Mouse (Mus musculus) T-helper 2 cell (primary cell): Measurements from ENCODE around the gene Fam205a1.
"Not testable (repeated sequence)": the region's sequence is repeated elsewhere in the genome, so short reads cannot be mapped to it uniquely, and the experiment has no call there.

ENCODE experiments used
- in situ Hi-C: fragments of 300-600 bp; cut with MboI, MseI; formaldehyde crosslinking; loops from one replicate; pipeline ENCODE4 v1.15.1; 2025; ENCODE audit warnings: high pct_unique_total_duplicates

Gene Fam205a1

GRCm38 (mm10) chr4:42853788-42854187 lies at the start of gene Fam205a1:
Gene Fam205a1, minus strand, starts transcription at chr4:42853888.
- in situ Hi-C loops = not testable (repeated sequence)

- in situ Hi-C loops = no loop called here
Observed at GRCm38 (mm10) chr4:42902730-42903129, 49.0 kb upstream of the Fam205a1 start.

GRCm38 (mm10) chr4:42902174-42902573 lies 48.5 kb upstream of the Fam205a1 start:
- in situ Hi-C loops = no loop called here

- in situ Hi-C loops = no loop called here
Observed at GRCm38 (mm10) chr4:42900878-42901277, 47.2 kb upstream of the Fam205a1 start.

GRCm38 (mm10) chr4:42898914-42899313 lies 45.2 kb upstream of the Fam205a1 start:
- in situ Hi-C loops = no loop called here

- in situ Hi-C loops = no loop called here
Observed at GRCm38 (mm10) chr4:42895118-42895517, 41.4 kb upstream of the Fam205a1 start.

GRCm38 (mm10) chr4:42891176-42891575 lies 37.5 kb upstream of the Fam205a1 start:
- in situ Hi-C loops = no loop called here

GRCm38 (mm10) chr4:42888806-42889205 lies 35.1 kb upstream of the Fam205a1 start:
- in situ Hi-C loops = no loop called here

- in situ Hi-C loops = no loop called here
Observed at GRCm38 (mm10) chr4:42886926-42887325, 33.2 kb upstream of the Fam205a1 start.

- in situ Hi-C loops = no loop called here
Observed at GRCm38 (mm10) chr4:42880677-42880948, 26.9 kb upstream of the Fam205a1 start.

- in situ Hi-C loops = no loop called here
Observed at GRCm38 (mm10) chr4:42879829-42880676, 26.4 kb upstream of the Fam205a1 start.

GRCm38 (mm10) chr4:42877657-42878056 lies 24.0 kb upstream of the Fam205a1 start:
- in situ Hi-C loops = no loop called here

GRCm38 (mm10) chr4:42876586-42877291 lies 23.1 kb upstream of the Fam205a1 start:
- in situ Hi-C loops = no loop called here

- in situ Hi-C loops = loop anchor here (5.0 kb wide), 1 partner anchor 88 kb away; no protein-coding TSS in a partner anchor
Observed at GRCm38 (mm10) chr4:42874134-42874533, 20.4 kb upstream of the Fam205a1 start, which contains the start of gene Fam205c. Gene Fam205c, minus strand, starts transcription at chr4:42874234.

- in situ Hi-C loops = loop anchor here (5.0 kb wide), 1 partner anchor 89 kb away; no protein-coding TSS in a partner anchor
Observed at GRCm38 (mm10) chr4:42872746-42873435, 19.2 kb upstream of the Fam205a1 start.

- in situ Hi-C loops = loop anchor here (5.0 kb wide), 1 partner anchor 90 kb away; no protein-coding TSS in a partner anchor
Observed at GRCm38 (mm10) chr4:42872151-42872550, 18.5 kb upstream of the Fam205a1 start.

GRCm38 (mm10) chr4:42870748-42871147 lies 17.1 kb upstream of the Fam205a1 start:
- in situ Hi-C loops = loop anchor here (5.0 kb wide), 1 partner anchor 92 kb away; no protein-coding TSS in a partner anchor

- in situ Hi-C loops = loop anchor here (10.0 kb wide), 2 partner anchors 563 to 913 kb away; no protein-coding TSS in a partner anchor
Observed at GRCm38 (mm10) chr4:42868193-42868592, 14.5 kb upstream of the Fam205a1 start.

GRCm38 (mm10) chr4:42867390-42867789 lies 13.7 kb upstream of the Fam205a1 start:
- in situ Hi-C loops = loop anchor here (10.0 kb wide), 2 partner anchors 563 to 913 kb away; no protein-coding TSS in a partner anchor

- in situ Hi-C loops = loop anchor here (10.0 kb wide), 2 partner anchors 559 to 909 kb away; no protein-coding TSS in a partner anchor
Observed at GRCm38 (mm10) chr4:42863487-42863886, 9.8 kb upstream of the Fam205a1 start.

- in situ Hi-C loops = loop anchor here (10.0 kb wide), 2 partner anchors 556 to 906 kb away; no protein-coding TSS in a partner anchor
Observed at GRCm38 (mm10) chr4:42860483-42860882, 6.8 kb upstream of the Fam205a1 start.

- in situ Hi-C loops = not testable (repeated sequence)
Observed at GRCm38 (mm10) chr4:42856671-42857070, 3.0 kb upstream of the Fam205a1 start, which contains the start of gene Gm12394. Gene Gm12394, minus strand, starts transcription at chr4:42856771.
